Mouse (Mus musculus) limb, embryonic 13.5 days (tissue): ENCODE results near the gene Lcn12. TPM values are rescaled to one million over a fixed set of nuclear protein-coding genes. Genes with fewer than 3 reads are reported as not detected.

Experiments used
- ATAC-seq: fragments of 200-750 bp; cut with Nextera tagmentation; 2 replicates; pipeline ENCODE4 v1.8.0; 2017; ENCODE audit warnings: low read depth, moderate number of reproducible peaks, moderate TSS enrichment; ENCODE audit not compliant: low FRiP score
- H3K27ac ChIP-seq: fragments of 300-500 bp; sonication (generic); 2 replicates; pipeline ENCODE4 v1.5.1; 2015; ENCODE audit warnings: inconsistent platforms, mild to moderate bottlenecking, moderate library complexity
- H3K27me3 ChIP-seq: fragments of 300-500 bp; sonication (generic); 2 replicates; pipeline ENCODE4 v1.6.1; 2015; ENCODE audit warnings: mild to moderate bottlenecking, inconsistent platforms
- H3K36me3 ChIP-seq: fragments of 300-500 bp; sonication (generic); 2 replicates; pipeline ENCODE4 v1.6.1; 2015; ENCODE audit warnings: inconsistent platforms, mild to moderate bottlenecking, moderate library complexity
- H3K4me1 ChIP-seq: fragments of 300-500 bp; sonication (generic); 2 replicates; pipeline ENCODE4 v1.6.1; 2015; ENCODE audit warnings: inconsistent platforms
- H3K4me2 ChIP-seq: fragments of 300-500 bp; sonication (generic); replicated peaks from 2 replicates; pipeline ENCODE4 v1.6.1; 2015; ENCODE audit warnings: inconsistent platforms, mild to moderate bottlenecking, moderate library complexity
- H3K4me3 ChIP-seq: fragments of 300-500 bp; sonication (generic); 2 replicates; pipeline ENCODE4 v1.5.1; 2015; ENCODE audit warnings: moderate library complexity, mild to moderate bottlenecking, inconsistent platforms
- H3K9ac ChIP-seq: fragments of 300-500 bp; sonication (generic); 2 replicates; pipeline ENCODE4 v1.6.1; 2015; ENCODE audit warnings: mild to moderate bottlenecking, inconsistent platforms
- H3K9me3 ChIP-seq: fragments of 300-500 bp; sonication (generic); 2 replicates; pipeline ENCODE4 v1.6.1; 2016; ENCODE audit warnings: inconsistent platforms
- WGBS: fragments of 180-500 bp; shearing (Covaris S2); methylation state at CpG from one replicate; pipeline ENCODE4 v1.1.7; 2015; 5-methylcytosine and 5-hydroxymethylcytosine counted together
- polyA plus RNA-seq: library from polyadenylated mRNA; unstranded; fragments of >200 nt; fragmentation: Nextera tagmentation; extraction: Ambion mirVana; gene quantifications from 2 replicates; pipeline ENCODE4 v1.2.1, GENCODE M21; 2015

The Lcn12 gene
- not detected in 2 replicates for polyA plus RNA-seq

DNA sequence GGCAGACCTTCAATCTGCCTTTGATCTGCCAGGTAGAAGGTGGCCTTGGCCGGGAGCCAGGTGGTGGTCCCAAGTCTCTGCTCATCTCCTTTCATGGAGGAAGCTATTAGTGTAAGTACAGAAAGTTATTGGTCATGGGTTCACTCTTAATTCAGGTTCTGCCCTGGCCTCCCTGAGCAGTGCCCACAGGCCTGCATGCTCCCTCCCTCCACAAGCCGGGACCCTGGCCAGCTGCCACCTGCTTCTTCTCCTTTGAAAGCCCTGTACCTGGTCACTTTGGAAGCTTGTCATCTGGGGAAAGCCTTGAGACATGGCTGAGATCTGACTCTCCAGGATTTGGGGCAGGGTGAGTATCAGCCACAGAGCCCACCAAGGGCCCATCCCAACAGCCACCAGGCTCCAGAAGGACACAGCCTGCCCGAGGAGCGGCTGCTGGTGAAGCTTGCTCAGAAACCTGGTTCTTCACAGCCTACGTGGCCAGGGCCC lies at the start of gene Lcn12:
Gene Lcn12 (minus strand): TSS at position 436 of the 486 bp plus-strand sequence.
- no peaks in the 10 kb centered on the region for H3K36me3 ChIP-seq
- no peak within 1 kb of the TSS for H3K9ac ChIP-seq
- no peaks in the 10 kb centered on the region for H3K9me3 ChIP-seq
- no peaks in the 10 kb centered on the region for H3K27me3 ChIP-seq
- no peak within 1 kb of the TSS for H3K4me3 ChIP-seq
- H3K27ac ChIP-seq = no peak within 1 kb of the TSS
- 91% methylated on average over 5 of the region's 5 CpGs for WGBS
- no peaks in the 10 kb centered on the region for H3K4me1 ChIP-seq
- no peak for ATAC-seq
- H3K4me2 ChIP-seq = no peak within 1 kb of the TSS

DNA sequence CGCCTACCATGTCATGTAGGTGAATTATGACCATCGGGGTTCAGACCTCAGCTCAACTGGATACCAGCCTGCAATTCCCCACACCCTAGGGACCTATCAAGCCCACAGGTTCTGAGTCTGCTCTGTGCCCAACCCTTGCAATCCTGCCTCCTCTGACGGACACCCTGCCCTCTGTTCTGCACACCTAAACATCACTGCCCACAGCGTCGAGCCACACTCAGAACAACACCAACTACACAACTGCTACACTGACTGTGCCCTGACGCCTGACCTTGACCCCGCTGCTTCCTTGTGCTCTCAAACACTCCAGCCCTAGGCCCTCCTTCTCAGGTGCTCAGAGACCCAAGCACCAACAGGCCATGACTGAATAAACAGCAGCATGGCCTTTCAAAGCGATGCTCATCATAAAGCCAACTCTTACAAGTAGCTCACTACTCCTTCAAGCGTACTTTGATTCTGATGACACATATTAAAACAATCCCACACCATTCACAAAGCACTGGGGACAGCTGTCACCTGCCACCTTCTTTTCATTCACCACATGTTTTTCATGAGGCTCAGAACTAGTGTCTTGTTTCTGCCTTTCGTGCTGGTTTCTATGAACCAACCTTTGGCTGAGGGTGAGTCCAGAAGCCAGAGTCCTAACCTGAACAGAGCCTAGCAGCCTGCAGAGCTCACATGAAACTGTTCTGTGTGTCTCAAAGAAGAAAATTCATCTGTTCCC lies 48.1 kb upstream of the Lcn12 start:
- no peaks in the 10 kb centered on the region for H3K27me3 ChIP-seq
- no peak overlapping the region for H3K4me3 ChIP-seq
- whole genome bisulfite sequencing = 75% methylated on average over 10 of the region's 10 CpGs
- no peak overlapping the region for H3K4me2 ChIP-seq
- no peak for ATAC-seq
- peaks cover 17% of the 10 kb centered on the region for H3K4me1 ChIP-seq
- no peaks in the 10 kb centered on the region for H3K9me3 ChIP-seq
- peaks cover 18% of the 10 kb centered on the region for H3K36me3 ChIP-seq
- no peak overlapping the region for H3K9ac ChIP-seq
- H3K27ac ChIP-seq = no peak overlapping the region

DNA sequence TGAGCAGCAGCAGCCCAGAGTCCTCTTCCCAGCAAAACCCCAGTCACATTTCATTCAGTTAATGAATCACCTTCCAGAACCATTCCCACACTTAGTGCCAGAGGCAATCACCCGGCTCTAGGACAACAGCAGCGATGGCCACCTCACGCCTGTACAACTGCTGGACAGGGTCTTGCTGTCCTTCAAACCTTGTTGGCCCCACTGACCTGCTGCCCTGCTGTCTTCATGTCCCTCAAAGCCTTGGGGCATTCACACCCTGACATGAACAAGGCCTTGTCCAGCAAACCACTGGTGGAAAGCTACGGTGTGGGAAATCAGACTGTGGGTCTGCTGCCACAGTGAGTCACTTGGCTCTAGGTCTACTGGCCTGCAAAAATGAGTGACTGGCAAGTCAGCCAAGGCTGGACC lies 46.8 kb upstream of the Lcn12 start:
- peaks cover 31% of the 10 kb centered on the region for H3K36me3 ChIP-seq
- WGBS = 94% methylated on average over 4 of the region's 4 CpGs
- no peak overlapping the region for H3K27ac ChIP-seq
- no peak overlapping the region for H3K4me2 ChIP-seq
- H3K9me3 ChIP-seq = no peaks in the 10 kb centered on the region
- H3K27me3 ChIP-seq = no peaks in the 10 kb centered on the region
- no peak overlapping the region for H3K9ac ChIP-seq
- no peak for ATAC-seq
- peaks cover 11% of the 10 kb centered on the region for H3K4me1 ChIP-seq
- no peak overlapping the region for H3K4me3 ChIP-seq

DNA sequence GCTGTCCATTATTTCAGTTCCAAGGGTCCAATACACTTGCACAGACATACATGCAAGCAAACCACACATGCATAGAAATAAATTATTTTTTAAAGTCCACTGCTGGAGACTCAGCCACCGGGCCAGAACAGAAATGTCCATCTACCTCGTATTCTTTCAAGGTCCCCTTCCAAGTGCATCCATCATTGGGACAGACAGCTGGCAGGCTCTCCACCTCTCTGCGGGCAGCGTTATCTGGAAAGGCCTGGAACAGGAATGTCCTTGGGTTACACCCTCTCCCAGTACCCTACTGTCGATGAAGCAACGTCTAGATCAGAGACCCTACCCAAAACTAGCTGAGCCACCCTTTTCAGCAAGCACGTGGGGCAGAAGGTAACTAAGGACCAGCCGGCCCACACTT lies 42.8 kb upstream of the Lcn12 start:
- H3K4me2 ChIP-seq = no peak overlapping the region
- no peak overlapping the region for H3K9ac ChIP-seq
- 95% methylated on average over 8 of the region's 8 CpGs for WGBS
- H3K4me3 ChIP-seq = no peak overlapping the region
- ATAC-seq = no peak
- peaks cover 64% of the 10 kb centered on the region for H3K36me3 ChIP-seq
- no peaks in the 10 kb centered on the region for H3K9me3 ChIP-seq
- no peaks in the 10 kb centered on the region for H3K27me3 ChIP-seq
- H3K27ac ChIP-seq = no peak overlapping the region
- H3K4me1 ChIP-seq = no peaks in the 10 kb centered on the region

DNA sequence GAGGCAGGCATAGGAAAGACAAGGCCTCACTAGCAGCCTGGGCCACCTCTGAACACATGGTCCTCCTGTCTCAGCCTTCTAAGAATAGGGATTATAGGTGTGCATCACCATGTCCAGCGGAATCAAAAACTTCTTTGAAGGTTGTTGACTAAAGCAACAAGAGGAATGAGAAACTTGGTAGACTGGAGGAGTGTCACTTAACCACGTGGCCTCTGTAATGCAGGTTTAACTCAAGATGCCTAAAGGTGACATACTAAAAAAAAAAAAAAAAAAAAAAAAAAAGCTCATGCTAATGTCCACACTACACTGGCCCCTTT lies 41.1 kb upstream of the Lcn12 start:
- H3K27me3 ChIP-seq = no peaks in the 10 kb centered on the region
- H3K9ac ChIP-seq = no peak overlapping the region
- peaks cover 81% of the 10 kb centered on the region for H3K36me3 ChIP-seq
- no peak overlapping the region for H3K4me3 ChIP-seq
- no peak for ATAC-seq
- H3K27ac ChIP-seq = no peak overlapping the region
- H3K9me3 ChIP-seq = no peaks in the 10 kb centered on the region
- H3K4me2 ChIP-seq = no peak overlapping the region
- H3K4me1 ChIP-seq = no peaks in the 10 kb centered on the region
- whole genome bisulfite sequencing = 89% methylated on average over 2 of the region's 2 CpGs

DNA sequence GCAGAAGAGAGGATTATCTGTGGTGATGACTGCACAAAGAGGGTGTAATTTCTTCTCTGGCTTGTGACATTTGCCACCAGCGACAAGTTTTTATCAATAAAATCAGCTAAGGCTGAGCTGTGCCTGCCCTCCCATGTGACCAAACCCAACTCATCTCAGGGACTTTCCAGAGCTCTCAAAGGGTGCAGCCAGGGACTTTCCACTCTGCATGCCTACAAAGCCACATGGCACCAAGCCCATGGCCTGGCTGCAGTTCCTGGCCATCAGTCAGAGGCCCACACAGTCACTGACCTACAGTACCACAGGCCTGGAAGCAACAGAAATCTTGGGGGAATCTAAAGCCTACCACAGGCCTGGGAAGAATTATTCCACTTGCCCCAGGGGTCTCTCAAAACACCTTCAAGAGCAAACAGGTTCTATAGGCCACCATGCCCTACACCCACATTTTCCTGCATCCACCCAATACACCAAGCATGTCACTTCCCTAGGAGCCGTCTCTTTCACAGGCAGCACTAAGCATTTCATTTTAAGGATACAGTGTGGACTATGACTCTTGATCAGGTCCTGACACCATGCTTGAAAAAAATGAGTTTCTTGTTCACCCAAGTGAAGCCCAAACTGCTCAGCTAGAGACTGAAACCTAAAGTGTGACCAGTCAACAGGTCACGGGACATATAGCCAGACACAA lies 40.6 kb upstream of the Lcn12 start:
- no peak overlapping the region for H3K27ac ChIP-seq
- H3K9me3 ChIP-seq = no peaks in the 10 kb centered on the region
- no peak overlapping the region for H3K9ac ChIP-seq
- H3K36me3 ChIP-seq = peaks cover 86% of the 10 kb centered on the region
- no peak overlapping the region for H3K4me2 ChIP-seq
- H3K27me3 ChIP-seq = no peaks in the 10 kb centered on the region
- WGBS = 90% methylated on average over 3 of the region's 3 CpGs
- no peak overlapping the region for H3K4me3 ChIP-seq
- no peaks in the 10 kb centered on the region for H3K4me1 ChIP-seq
- ATAC-seq = no peak

DNA sequence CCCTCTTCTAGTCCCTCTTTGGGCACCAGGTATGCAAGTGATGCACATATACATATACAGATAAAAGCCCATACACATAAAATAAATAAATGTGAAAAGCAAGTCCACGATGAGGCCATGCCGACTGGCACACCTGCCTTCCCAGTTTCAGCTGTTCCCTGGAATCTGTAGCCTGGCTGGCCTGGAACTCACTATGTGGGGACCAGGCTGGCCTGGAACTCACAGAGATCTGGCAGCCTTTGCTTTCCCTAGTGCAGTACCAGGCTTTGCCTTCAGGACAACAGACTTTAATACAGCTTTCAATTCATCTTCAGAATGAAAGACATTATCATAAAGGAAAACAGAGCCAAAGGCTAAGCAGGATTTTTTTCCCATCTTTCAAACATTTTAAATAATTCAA lies 40.0 kb upstream of the Lcn12 start:
- H3K9ac ChIP-seq = no peak overlapping the region
- WGBS = 91% methylated on average over 2 of the region's 2 CpGs
- peaks cover 90% of the 10 kb centered on the region for H3K36me3 ChIP-seq
- no peak overlapping the region for H3K4me2 ChIP-seq
- H3K27ac ChIP-seq = no peak overlapping the region
- no peaks in the 10 kb centered on the region for H3K4me1 ChIP-seq
- no peaks in the 10 kb centered on the region for H3K27me3 ChIP-seq
- no peaks in the 10 kb centered on the region for H3K9me3 ChIP-seq
- ATAC-seq = no peak
- no peak overlapping the region for H3K4me3 ChIP-seq

DNA sequence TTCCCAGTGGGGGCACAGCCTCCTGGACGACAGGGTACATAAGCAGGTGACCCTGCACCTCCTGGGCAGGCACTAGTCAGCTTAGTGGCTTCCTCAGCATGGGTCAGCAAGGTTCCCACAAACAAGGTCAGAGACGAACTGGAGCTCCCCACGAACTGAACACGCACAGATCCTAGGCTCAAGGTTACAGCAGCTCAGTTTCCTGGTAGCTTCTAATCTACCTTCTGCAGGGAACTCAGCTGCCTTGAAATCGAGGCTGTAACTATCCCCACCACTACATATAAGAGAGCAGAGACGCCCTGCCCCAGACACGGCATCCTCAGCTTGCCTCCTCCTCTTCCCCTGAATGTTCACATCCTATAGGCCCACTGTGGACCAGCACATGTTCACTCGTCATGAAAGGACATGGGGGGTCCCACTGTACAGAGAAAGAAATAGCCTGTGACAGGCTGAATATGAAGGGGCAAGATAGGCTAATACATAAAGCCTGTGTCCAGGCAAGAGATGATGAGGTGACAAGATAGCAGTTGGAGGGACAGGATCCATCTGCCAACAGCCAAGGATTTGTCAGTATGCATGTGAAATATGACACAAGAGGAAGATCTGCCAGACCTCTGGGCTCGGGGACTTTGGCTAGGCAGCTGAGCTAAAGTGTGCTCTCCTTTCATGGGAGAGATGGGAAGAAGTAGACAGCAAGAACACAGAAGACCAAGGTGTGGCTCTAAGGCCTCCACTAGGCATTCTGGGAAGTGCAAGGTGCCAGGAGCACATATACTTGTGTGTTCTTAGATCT lies 33.0 kb upstream of the Lcn12 start:
- Histone ChIP-seq H3K9ac (no peak overlapping the region), H3K27ac (no peak overlapping the region), H3K36me3 (peaks cover 96% of the 10 kb centered on the region), H3K27me3 (no peaks in the 10 kb centered on the region), H3K4me2 (no peak overlapping the region), H3K4me3 (no peak overlapping the region), H3K9me3 (no peaks in the 10 kb centered on the region), H3K4me1 (no peaks in the 10 kb centered on the region)
- ATAC-seq = no peak
- WGBS = 88% methylated on average over 9 of the region's 9 CpGs

DNA sequence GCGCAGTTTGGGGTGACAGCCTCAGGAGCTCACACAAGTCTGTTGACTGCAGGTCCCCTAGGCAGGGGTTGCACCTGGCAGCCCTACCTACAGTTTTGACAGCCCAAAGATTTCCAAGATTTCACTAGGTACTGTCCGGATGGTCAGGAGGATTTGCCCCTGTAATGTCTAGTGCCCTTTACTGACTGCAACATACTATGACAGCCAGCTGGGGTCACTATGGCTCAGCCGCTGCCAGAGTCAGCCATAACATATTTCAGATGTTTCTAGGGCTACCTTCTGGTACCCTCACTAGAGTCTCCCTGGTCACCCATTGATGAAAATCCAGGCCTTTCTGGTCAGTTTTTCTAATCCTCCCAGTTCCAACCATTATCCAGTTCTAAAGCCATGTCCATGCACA lies 16.2 kb upstream of the Lcn12 start:
- H3K27ac ChIP-seq = no peak overlapping the region
- WGBS = 55% methylated on average over 3 of the region's 3 CpGs
- no peak for ATAC-seq

DNA sequence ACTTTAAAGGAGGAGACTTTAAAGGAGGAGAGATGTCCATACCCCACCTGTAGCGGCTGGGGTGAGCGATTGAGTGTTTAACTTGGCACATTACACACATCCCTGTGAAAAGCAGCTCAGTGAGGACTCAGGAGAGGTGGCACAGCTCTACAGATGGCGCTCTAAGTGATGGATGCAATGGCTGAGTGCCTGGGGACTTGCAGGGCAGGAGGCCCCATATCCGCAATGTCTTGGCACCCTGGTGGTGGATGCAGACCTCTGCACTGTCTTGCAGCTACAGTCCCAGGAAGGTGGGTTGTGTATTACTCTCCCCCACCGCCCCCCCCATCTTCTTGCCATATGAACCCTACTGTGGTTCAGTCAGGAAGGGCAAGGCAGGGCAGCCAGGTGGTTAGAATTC lies 13.3 kb upstream of the Lcn12 start:
- no peak for ATAC-seq
- Histone ChIP-seq H3K4me3 (no peak overlapping the region), H3K4me2 (no peak overlapping the region), H3K27me3 (no peaks in the 10 kb centered on the region), H3K9ac (no peak overlapping the region), H3K36me3 (peaks cover 42% of the 10 kb centered on the region), H3K9me3 (no peaks in the 10 kb centered on the region), H3K27ac (no peak overlapping the region), H3K4me1 (peaks cover 3% of the 10 kb centered on the region)
- WGBS = 30% methylated on average over 5 of the region's 5 CpGs

More for the DNA sequence above, 16.2 kb upstream of the Lcn12 start:
- Histone ChIP-seq H3K9ac (no peak overlapping the region), H3K36me3 (peaks cover 14% of the 10 kb centered on the region), H3K4me2 (no peak overlapping the region), H3K4me3 (no peak overlapping the region), H3K4me1 (no peaks in the 10 kb centered on the region), H3K27me3 (no peaks in the 10 kb centered on the region), H3K9me3 (no peaks in the 10 kb centered on the region)

DNA sequence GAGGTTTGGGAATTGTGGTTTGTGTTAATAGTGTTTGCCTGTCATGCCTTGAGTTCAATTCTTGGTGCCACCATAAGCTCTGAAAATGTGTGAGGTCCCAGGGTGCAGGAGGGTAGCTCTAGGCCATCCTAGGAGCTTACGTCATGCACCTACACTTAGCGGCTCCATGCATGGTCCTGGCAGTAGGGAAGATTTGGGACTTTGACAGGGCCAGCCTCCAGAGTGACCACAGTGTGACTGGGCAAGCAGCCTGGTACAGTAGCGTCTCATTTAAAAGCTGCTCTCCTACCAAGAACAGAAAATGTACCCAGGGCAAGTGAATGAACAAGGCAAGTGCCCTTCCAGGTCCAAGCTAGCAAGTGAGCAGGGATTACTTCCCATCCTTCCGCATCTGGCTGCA lies 12.1 kb upstream of the Lcn12 start:
- no peak for ATAC-seq
- peaks cover 11% of the 10 kb centered on the region for H3K4me1 ChIP-seq
- H3K4me2 ChIP-seq = no peak overlapping the region
- 92% methylated on average over 4 of the region's 4 CpGs for WGBS
- no peak overlapping the region for H3K9ac ChIP-seq
- H3K27ac ChIP-seq = no peak overlapping the region
- peaks cover 42% of the 10 kb centered on the region for H3K36me3 ChIP-seq
- H3K27me3 ChIP-seq = no peaks in the 10 kb centered on the region
- no peak overlapping the region for H3K4me3 ChIP-seq
- no peaks in the 10 kb centered on the region for H3K9me3 ChIP-seq

DNA sequence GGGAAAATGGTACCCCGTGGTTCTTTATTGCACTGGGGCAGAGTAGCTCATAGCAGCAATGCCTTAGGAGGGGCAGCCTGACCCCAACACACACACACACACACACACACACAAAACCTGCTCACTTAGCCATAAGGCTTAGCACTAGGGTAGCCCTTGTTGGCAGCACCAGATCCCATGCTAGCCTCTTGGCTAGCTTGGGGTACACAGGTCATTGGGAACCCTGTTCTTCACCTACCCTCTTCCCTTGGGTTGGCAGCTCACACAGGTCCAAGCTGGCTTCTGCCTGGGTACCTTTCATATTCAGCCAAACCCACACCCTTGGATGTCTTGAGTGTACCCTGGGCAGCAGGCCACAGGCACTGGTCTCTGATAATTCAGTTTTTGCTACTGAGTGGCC lies 11.3 kb upstream of the Lcn12 start:
- Histone ChIP-seq H3K27ac (no peak overlapping the region; the same call in 1 of the 2 replicates), H3K27me3 (no peaks in the 10 kb centered on the region), H3K9ac (no peak overlapping the region), H3K4me1 (peaks cover 14% of the 10 kb centered on the region), H3K4me3 (no peak overlapping the region), H3K9me3 (no peaks in the 10 kb centered on the region), H3K4me2 (no peak overlapping the region), H3K36me3 (peaks cover 42% of the 10 kb centered on the region)
- no peak for ATAC-seq
- WGBS = 92% methylated on average over 1 of the region's 1 CpGs
